Mouse (Mus musculus) retina, adult 2 months (tissue): ENCODE measurements at regions not wholly inside any gene's neighbourhood (a gene's known extent, or its start where the extent isn't known, plus 50 kb on each side); places are given as distances from the start of the nearest gene placed in this dataset.

Source experiments
- DNase-seq: peaks from one replicate; pipeline ENCODE4 v3.0.0-alpha.2; 2012; ENCODE audit warnings: low read depth, low spot score

DNA sequence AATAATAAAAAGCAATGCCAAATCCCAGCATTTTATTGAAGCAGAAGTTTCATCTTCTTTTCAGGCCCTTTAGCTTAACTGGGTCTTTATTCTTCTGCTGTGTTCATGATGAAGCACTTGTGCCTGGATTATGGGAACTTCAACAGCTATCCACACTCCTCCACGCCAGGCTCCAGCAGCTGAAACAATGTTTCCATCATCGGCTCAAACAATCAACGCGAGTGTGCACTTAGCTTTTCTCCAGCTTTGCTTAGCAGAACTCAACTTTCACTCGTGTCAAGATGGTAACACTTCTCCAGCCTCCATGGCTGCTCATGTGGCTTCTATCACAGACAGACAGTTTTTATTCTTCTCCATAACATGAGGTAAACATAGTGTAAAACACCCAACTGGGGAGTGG, 143.8 kb upstream of the Mdm1 start:
- DNase-seq: no peak

DNA sequence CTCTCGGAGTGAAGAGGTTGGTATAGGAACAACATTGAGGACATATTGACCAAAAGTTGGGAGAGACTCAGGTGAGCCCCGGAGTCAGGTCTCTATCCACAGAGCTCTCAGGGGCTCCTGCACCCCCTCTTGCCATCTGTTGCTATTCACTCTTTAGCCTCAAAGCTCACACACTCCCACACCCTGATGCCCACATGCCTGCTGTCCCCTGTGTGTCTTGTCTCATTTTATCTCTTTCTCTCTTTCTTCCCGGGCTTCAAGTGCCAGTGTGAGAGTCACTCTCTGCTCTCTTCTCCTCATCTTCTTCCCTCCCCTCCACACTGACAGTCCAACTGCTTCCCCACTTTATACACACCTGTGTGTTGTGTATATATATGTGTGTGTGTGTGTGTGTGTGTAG, 141.0 kb upstream of the Mdm1 start:
- DNase-seq: no peak

DNA sequence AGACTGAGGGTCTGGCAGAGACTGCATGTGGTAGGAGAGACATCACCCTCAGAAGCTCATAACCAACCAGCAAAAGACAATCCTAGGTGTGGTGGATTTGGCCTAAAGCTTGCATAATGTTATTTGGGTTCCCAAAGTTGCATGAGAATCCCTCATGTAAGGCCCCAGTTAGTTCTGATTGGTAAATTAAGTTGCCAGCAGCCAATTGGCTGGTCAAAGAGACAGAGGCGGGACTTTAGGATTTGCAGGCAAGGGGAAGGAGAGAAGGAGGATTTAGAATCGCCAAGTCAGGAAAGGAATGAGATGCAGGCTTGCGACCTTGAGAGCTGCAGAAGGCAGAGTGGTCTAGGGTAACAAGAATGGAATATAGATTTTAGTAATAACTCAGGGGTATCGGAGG, 140.1 kb upstream of the Mdm1 start:
- DNase-seq: peak; percentile 59

DNA sequence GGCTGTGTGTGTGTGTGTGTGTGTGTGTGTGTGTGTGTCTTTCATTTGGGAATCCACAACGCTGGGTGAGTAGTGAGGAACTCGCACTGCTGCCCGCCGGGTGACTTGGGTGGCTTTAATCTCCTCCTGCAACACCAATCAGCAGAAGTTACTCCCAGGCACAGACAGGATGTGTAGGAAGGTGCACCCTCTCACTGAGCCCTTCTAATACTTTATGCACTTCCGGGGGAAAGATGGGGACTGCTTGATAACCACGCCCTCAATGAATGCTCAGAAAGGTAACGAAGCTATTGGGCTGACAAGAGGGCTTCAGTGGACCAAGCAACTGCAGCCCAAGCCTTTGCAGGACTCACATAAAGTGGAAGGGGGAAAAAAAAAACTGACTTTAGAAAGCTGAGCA, 139.6 kb upstream of the Mdm1 start:
- no peak for DNase-seq

DNA sequence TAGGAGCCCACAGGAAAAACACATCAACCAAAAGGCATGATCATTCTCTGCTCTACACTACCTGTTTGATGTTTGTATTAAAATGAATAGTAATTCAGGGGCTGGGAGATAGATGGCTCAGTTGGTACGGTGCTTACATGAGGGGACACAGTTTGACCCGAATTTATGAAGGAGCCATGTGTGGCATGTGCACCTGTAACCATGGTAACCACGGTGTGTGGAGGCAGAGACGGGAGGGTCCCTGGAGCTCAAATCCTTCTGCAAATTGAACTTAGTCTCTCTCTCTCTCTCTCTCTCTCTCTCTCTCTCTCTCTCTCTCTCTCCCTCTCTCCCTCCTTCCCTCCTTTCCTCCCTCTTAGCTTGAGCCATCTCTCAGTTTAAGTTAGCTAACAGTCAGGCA, 139.1 kb upstream of the Mdm1 start:
- DNase-seq: no peak

DNA sequence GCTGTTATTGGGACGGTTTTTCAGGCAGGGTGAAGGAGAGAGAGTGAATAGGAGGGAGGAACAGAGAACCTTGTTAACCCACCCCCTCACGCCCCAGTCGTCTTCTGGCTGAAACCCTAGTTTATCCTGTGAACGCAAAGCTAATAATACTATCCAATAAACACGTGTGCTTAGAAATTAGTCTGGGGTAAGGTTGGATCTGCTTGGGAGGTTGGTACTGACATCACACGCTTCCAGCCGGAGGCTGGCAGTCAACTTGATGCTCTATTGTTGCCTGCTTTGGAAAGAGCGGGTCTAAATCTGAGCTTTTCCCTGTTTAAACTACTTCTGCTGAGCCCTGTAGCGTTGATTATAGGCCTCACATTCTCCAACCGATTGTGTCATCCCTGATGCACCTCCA, 138.4 kb upstream of the Mdm1 start:
- no peak for DNase-seq

DNA sequence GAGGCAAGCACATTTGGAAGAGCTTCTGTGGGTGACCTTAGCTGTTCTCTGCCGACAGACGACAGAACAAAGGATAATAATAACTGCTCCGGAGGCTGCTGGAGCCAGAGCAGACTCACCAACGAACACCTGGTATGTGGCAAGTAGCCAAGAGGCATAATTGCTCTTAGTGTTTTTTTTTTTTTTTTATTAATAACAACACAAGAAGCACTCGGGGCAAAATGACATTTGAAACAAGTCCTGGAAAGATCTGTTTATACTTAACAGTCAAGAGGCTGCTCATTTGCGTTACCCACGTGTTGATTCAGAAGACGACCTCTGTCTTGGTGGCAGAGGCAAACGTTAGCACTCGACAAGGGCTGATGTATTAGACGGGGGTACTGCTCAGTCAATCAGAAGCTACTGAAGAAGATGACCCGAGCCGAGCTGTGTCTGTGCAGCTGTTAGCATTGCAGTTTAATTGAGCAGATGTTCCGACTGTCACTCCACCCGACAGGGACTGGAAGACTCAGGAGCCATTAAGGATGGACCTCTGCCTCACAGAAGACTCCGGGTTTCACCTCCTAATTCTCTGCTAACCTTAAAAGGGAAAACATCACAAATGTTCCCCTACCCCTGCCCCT, 137.8 kb upstream of the Mdm1 start:
- DNase-seq: no peak

DNA sequence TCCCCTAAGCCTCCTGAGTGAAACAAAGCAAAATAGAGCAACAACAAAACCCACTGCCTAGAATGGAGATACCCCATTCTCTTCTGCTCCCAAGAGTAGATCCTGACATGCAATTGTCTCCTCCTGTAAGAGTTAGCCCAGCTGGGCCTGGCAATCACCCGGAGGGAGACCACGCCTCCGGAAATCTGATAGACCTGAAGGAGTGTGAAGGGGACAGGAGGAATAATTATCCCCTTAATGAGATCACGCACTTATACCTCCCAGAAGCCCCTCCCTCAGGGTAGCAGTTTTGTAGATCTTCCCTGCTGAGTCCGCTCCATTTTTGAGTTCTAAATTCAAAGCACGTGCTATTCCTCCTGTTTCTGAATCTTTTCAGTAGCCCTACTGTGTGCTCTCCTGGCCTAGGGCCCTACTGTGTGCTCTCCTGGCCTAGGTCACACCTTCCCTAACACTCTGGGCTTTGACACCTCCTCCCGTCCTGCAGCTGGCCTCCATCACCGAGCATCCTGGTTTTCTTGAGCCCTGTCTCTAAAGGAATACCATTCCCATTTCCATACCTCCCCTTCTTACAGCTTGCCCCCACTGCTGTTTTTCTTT, 137.2 kb upstream of the Mdm1 start:
- no peak for DNase-seq

DNA sequence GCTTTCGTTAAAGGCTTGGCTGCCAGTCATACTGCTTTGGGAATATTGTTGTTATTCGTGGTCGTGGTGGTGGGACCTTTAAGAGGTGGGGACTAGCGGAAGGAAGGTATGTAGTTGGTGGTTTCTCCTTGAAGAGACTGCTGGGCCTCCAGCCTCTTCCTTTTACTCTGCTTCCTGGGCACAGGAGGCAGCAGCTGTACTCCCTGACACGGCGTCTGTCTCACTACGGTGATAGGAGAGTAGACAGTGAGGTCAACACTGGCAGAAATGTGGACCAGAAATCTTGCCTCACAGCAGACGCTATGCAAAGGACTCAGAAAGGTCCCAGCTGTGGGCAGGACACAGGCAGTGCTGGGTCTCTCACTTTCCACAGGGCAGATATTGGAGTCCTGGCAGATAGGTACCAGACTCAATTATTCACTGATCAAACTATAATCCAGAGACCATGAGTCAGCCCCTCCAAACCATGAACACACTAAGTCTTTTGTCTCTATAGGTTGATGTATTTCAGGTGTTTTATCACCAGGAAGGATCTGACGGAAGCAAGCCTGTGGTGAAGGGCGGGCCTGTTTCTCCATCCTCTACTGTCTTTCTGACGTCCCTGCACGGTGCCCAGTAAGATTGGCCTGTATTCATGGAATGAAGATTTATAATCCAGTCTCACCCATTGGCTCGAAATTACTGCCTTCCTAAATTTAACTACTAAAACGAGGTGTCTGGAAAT, 134.6 kb upstream of the Mdm1 start:
- DNase-seq: no peak

DNA sequence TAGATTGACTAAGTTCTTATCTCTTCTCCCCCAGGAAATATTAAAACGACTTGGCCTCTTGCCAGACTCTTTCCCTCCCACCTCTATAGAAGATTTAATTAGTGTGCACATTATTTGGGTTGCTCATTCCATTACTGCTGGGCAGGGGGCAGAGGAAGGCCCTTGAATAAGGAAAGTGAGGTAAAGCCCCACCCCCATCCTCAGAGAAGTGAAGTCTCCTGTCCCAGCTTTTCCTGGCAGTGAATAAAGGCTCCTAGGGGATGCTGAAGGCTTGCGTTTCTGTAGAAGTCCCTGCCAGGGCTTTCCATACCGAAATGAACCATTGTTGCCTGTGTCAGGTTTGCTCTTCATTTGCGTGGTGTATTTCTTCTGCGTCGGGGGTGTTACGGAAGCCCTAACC, 133.8 kb upstream of the Mdm1 start:
- DNase-seq: no peak

DNA sequence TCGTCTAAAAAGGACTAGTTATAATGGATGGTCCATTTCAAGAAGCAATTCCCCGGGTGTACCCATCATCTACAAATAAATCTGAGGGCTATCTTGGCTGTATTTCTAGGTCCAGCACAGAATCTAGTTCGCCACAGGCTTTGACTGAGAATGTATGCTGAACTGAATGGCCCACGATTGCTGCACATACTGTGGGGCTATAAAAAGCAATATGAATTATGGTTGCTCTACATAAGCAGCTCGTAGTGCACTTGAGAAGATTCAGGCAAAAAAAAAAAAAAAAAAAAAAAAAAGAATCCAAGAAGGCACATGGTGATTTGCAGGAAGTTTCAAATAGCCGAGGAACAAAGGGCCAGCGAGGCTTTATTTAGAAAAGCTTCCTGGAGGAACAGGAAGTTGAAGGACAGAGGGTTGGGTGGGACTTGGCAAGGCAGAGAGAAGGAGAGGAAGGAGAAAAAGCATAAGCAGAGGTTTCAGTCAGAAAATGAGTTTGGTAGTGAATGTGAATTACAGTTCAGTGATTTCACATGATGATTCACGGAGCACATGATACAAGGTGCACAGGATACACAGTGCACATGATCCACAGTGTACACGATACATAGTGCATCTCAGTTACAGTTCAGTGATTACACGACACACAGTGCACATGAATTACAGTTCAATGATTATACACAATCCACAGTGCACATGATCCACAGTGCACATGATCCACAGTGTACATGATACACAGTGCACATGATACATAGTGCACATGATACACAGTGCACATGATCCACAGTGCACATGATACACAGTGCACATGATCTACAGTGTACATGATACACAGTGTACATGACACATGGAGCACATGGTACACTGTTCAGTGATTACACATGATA, 129.7 kb upstream of the Mdm1 start:
- no peak for DNase-seq

DNA sequence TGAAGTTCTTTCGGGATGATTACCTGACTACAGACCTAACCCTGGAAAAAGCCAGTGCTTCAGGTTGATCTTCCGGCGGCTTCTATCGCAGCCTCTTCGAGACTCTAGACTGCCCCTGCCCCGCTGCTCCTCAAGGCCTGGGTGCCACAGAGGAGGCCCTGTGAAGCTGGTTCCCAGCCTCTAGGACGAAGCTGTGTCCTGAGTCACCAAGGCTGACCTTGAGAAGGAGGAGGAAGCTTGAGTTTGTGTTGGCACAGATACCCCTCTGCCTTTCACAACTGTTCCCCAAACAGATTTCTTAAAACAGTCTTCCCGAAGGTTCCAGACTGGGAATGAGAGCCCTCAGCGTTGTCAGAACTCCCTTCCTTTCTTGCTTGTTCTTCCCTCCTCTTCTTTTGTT, 112.8 kb upstream of the Mdm1 start:
- DNase-seq: no peak

DNA sequence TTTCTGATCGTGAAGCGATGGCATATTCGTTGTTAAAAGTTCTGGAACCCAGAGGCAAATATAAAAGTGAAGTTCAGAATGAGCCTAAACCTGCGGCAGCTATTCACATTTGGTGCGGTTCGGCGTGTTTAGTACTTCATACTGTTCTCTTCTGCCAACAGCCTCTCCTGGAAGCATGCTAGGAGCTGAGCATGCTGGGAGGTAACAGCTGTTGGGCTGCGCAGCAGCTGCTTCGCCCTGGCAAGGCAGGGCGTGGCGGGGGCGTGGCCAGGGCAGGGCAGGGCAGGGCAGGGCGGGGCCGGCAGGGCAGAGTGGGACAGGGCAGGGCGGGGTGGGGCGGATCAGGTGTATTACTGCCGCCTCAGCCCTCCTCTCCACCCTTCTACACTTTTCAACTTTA, 107.2 kb upstream of the Mdm1 start:
- no peak for DNase-seq

DNA sequence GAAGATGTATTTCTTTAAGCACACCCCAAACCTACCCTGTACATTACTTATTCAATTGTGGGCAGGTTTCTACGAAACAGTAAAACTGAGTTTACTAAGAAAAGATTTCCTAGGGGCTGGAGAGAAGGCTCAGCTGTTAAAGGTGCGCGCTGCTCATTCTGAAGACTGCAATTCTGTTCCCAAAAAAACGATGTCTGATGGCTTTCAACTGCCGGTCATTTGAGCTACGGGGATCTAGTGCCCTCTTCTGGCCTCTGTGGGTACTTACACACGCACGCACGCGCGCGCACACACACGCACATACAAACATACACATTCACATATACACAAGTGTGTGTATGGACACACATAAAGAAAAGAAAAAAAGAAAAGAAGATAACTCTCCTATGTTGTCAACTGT, 106.6 kb upstream of the Mdm1 start:
- DNase-seq: no peak

DNA sequence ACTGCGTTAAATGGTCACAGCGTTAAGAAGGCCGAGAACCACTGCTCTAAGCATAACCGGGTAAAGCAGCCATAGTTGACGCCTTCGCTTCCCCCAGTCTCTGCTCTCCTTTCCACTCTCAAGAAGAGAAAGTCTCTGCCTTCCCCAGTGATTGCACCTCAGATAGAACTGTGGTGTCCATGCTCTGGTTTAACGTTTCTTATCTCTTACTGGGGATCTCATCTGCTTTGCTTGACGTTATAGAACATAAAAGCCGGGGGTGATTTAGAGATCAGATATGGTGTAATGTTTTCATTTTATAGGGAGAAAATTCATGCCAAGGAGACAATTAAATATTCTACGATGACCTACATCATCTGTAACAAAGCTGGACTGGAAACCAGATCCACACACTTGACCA, 103.1 kb upstream of the Mdm1 start:
- no peak for DNase-seq

DNA sequence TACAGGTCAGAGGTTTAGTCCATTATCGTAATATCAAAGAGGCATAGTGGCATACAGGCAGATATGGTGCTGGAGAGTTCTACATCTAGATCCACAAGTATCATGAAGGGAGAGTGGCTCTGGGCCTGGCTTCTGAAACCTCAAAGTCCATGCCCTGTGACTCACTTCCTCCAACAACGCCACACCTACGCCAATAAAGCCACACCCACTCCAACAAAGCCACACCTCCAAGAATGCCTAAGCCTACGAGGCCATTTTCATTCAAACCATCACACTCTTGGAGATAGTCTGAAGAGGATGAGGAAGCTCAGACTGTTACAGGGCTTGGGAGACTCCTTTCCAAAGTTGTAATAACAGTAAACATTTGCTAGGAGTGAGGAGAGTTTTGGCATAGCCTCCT, 102.6 kb upstream of the Mdm1 start:
- no peak for DNase-seq

DNA sequence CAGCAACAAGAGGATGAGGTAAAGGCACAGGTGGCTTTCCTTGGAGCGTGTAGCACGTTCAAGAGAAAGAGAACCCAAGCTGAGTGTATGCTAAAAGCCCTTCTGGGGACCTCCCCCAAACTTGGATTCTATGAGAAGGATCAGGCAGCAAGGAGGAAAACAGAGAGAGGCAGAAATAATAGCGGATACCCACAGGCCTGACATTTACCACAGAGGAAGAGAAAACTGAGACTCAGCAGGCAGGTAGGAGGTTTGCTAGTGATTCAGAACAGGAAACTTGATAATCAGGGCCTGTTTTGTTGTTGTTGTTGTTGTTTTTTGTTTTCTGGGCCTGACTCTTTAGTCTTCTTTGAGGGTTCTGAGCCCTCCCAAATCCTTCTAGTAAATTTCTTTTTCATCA, 100.5 kb upstream of the Mdm1 start:
- no peak for DNase-seq

DNA sequence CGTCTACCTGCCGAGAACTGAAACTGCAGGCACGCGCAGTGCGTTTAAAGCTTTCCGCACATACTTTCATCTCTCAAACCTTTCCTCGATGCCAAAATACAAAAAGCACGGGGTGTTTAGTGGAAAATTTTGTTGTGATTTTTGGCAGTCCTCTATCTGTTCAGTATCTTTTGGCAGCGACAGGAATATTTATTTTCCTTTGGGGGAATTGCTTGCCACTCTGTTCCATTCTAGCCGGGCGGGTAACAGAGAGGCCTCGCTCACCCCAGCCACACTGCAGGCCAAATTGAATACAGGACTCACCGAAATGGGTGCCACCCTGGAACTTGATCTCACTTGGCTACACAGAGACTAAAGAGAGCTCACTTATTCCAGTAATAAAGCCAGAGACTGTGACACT, 97.8 kb upstream of the Mdm1 start:
- DNase-seq: no peak

DNA sequence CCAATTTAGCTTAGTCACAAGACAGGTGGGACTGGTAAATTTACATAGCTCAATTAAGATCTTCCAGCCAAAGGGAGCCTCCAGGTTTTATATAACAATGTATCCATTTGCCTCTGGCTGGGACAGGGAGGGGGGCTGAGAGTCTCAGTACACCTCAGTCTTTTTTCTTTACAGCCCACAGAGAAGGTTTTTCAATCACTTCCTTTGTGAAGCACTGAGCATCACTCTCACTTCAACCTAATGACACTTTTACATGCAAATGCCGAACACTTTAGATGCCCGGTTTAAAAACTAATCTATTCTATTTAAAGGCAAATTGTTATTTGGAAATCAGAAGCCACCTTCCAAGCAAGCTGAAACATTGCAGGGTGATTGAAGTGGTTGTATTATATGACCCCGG, 96.8 kb upstream of the Mdm1 start:
- no peak for DNase-seq

DNA sequence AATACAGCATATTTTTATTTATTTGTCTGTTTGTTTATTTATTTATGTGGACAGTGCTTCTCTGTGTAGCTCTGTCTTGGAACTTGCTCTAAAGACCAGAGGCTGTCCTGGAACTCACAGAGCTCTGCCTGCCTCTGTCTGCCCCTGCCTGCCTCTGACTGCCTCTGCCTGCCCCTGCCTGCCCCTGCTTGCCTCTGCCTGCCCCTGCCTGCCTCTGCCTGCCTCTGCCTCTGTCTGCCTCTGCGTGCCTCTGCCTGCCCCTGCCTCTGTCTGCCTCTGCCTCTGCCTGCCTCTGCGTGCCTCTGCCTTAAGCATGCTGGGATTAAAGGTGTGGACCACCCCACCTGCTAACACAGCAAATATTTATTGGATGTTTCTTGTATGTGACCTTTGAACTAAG, 96.2 kb upstream of the Mdm1 start:
- DNase-seq: no peak

DNA sequence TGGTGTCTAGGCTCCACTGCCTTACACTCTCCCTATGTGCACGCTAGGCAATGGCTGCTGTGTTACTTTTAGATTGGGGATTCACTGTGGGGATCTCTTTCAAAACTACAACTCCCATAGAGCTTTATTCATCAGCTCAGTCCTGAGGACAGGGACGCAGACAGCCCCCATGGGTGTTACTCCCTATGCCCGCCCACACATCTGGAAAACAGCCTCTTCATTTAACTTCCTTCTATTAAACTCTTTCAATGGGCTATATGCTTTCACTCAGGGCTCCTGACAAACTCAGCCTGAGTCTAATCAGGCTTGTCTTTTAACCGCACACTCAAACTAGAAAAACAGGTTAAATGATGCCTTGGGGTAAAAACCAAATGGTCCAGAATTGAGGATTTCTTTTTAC, 95.3 kb upstream of the Mdm1 start:
- no peak for DNase-seq

DNA sequence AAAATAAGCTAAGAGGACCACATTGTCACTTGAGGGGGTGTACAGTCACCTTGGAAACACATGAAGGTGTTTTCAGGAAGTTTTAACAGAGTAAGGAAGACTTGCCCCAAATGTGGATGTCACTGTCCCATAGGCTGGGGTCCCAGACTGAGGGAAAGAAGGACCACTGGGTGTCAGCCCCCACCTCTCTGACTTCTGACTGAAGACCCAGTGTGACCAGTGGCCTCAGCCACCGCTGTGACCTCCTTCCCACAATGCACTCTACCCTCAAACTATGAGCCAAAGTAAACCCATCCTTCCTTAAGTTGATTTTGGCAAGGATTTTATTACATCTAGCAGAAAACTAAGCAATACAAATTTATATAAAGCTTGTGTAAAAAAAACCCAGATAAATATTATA, 94.8 kb upstream of the Mdm1 start:
- DNase-seq: no peak

DNA sequence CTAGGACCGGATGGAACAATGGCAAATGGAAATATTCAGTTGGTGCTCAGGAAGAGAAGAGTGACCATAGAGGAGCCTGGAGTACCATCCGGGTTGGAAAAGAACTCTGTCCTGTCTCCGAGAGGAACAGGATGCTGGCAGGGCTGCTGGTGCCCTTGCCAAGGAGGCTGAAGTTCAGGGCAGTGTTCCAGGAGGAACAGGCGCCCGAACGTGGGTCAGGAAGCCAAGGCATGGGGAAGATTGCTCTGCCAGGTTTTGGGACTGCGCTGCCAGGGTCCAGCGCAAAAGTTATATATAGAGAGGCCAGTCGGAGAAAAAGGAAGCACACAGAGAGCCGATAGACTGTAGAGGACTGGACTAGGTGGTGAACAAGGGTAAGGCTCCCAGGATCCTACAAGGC, 92.3 kb upstream of the Mdm1 start:
- no peak for DNase-seq
